Mouse (Mus musculus) adrenal gland, postnatal 0 days (tissue): ENCODE data around the gene Olfr124. TPM values are rescaled to one million over a fixed set of nuclear protein-coding genes. Genes with fewer than 3 reads are reported as not detected.

Source experiments
- polyA plus RNA-seq: library from polyadenylated mRNA; unstranded; fragments of >200 nt; fragmentation: Nextera tagmentation; extraction: Ambion mirVana; gene quantifications from 2 replicates; pipeline ENCODE4 v1.2.1, GENCODE M21; 2015

Gene Olfr124
- polyA plus RNA-seq, result not detected in 2 replicates

GRCm38 (mm10) chr17:37799588-37799987 is at the start of gene Olfr124:
Olfr124 (plus strand) TSS chr17:37799888.

GRCm38 (mm10) chr17:37768307-37768706 is 31.4 kb upstream of the Olfr124 start, which contains the start of gene Olfr122:
Olfr122 (plus strand) TSS chr17:37768607.

GRCm38 (mm10) chr17:37793229-37793628 is 6.5 kb upstream of the Olfr124 start, which contains the start of gene Olfr123:
Olfr123 (plus strand) TSS chr17:37793529.

GRCm38 (mm10) chr17:37832649-37833048 is 33.0 kb downstream of the Olfr124 start, which contains the start of gene Olfr125:
Olfr125 (plus strand) TSS chr17:37832949.

GRCm38 (mm10) chr17:37847183-37847582 is 47.5 kb downstream of the Olfr124 start, which contains the start of gene Olfr126:
Olfr126 (plus strand) TSS chr17:37847483.

Other genes with a start within 250 kb of the Olfr124 start
- gene Olfr112, start 230.4 kb upstream of the Olfr124 start, polyA plus RNA-seq, result not detected in 2 replicates
- gene Olfr113, start 222.2 kb upstream of the Olfr124 start, polyA plus RNA-seq, result not detected in 2 replicates
- gene Olfr114, start 207.1 kb upstream of the Olfr124 start, polyA plus RNA-seq, result not detected in 2 replicates
- not detected in 2 replicates for gene Olfr115, start 172.8 kb upstream of the Olfr124 start, polyA plus RNA-seq
- gene Olfr116, start 172.7 kb upstream of the Olfr124 start, polyA plus RNA-seq, result not detected in 2 replicates
- not detected in 2 replicates for gene Olfr117, start 136.1 kb upstream of the Olfr124 start, polyA plus RNA-seq
- gene Olfr118, start 132.9 kb upstream of the Olfr124 start, polyA plus RNA-seq, result not detected in 2 replicates
- gene Olfr119, start 103.3 kb upstream of the Olfr124 start, polyA plus RNA-seq, result not detected in 2 replicates
- gene Olfr120, start 78.1 kb upstream of the Olfr124 start, polyA plus RNA-seq, result not detected in 2 replicates
- not detected in 2 replicates for gene Olfr121, start 51.0 kb upstream of the Olfr124 start, polyA plus RNA-seq
- gene Olfr122, start 31.3 kb upstream of the Olfr124 start, polyA plus RNA-seq, result not detected in 2 replicates
- not detected in 2 replicates for gene Olfr123, start 6.4 kb upstream of the Olfr124 start, polyA plus RNA-seq
- gene Olfr125, start 33.1 kb downstream of the Olfr124 start, polyA plus RNA-seq, result not detected in 2 replicates
- gene Olfr126, start 47.6 kb downstream of the Olfr124 start, polyA plus RNA-seq, result not detected in 2 replicates
- not detected in 2 replicates for gene Olfr127, start 100.5 kb downstream of the Olfr124 start, polyA plus RNA-seq
- not detected in 2 replicates for gene Olfr128, start 120.7 kb downstream of the Olfr124 start, polyA plus RNA-seq
- gene Olfr761, start 153.2 kb downstream of the Olfr124 start, polyA plus RNA-seq, result not detected in 2 replicates